Mouse (Mus musculus) embryo, embryonic 9.5 days (tissue): ENCODE data around the gene Sh3rf1.

Experiments
- DNase-seq: peaks from one replicate; pipeline ENCODE4 v3.0.0-alpha.2; 2017; ENCODE audit errors: extremely low spot score

Sh3rf1 gene

GRCm38 (mm10) chr8:61286394-61286793 lies 62.7 kb downstream of the Sh3rf1 start:
- DNase-seq = no peak

- no peak for DNase-seq
Measured at GRCm38 (mm10) chr8:61286795-61287385, 63.2 kb downstream of the Sh3rf1 start.

- DNase-seq = no peak
Measured at GRCm38 (mm10) chr8:61288006-61288566, 64.4 kb downstream of the Sh3rf1 start.

- DNase-seq = no peak
Measured at GRCm38 (mm10) chr8:61288676-61289075, 65.0 kb downstream of the Sh3rf1 start.

- no peak for DNase-seq
Measured at GRCm38 (mm10) chr8:61295040-61295439, 71.4 kb downstream of the Sh3rf1 start.

GRCm38 (mm10) chr8:61295441-61295840 lies 71.8 kb downstream of the Sh3rf1 start:
- peak; percentile 40 for DNase-seq

- DNase-seq = no peak
Measured at GRCm38 (mm10) chr8:61298828-61299227, 75.2 kb downstream of the Sh3rf1 start.

- DNase-seq = no peak
Measured at GRCm38 (mm10) chr8:61301298-61302028, 77.8 kb downstream of the Sh3rf1 start.

GRCm38 (mm10) chr8:61302029-61302368 lies 78.3 kb downstream of the Sh3rf1 start:
- DNase-seq = no peak

- DNase-seq = no peak
Measured at GRCm38 (mm10) chr8:61305451-61306070, 81.9 kb downstream of the Sh3rf1 start.

GRCm38 (mm10) chr8:61306501-61307112 lies 82.9 kb downstream of the Sh3rf1 start:
- no peak for DNase-seq

GRCm38 (mm10) chr8:61308896-61309295 lies 85.2 kb downstream of the Sh3rf1 start:
- DNase-seq = no peak

GRCm38 (mm10) chr8:61309530-61310402 lies 86.1 kb downstream of the Sh3rf1 start:
- DNase-seq = peak; percentile 50

GRCm38 (mm10) chr8:61310403-61310871 lies 86.8 kb downstream of the Sh3rf1 start:
- no peak for DNase-seq

- no peak for DNase-seq
Measured at GRCm38 (mm10) chr8:61313016-61313415, 89.3 kb downstream of the Sh3rf1 start.

- DNase-seq = no peak
Measured at GRCm38 (mm10) chr8:61316012-61316767, 92.5 kb downstream of the Sh3rf1 start.

GRCm38 (mm10) chr8:61316813-61317534 lies 93.3 kb downstream of the Sh3rf1 start:
- DNase-seq = no peak

GRCm38 (mm10) chr8:61317535-61318136 lies 94.0 kb downstream of the Sh3rf1 start:
- DNase-seq = no peak

GRCm38 (mm10) chr8:61321216-61321615 lies 97.5 kb downstream of the Sh3rf1 start:
- DNase-seq = no peak
